Mouse (Mus musculus) liver, embryonic 14.5 days (tissue): ENCODE results near the gene Snrpa1.

ENCODE experiments used
- CTCF ChIP-seq: IDR thresholded peaks from 2 replicates; pipeline ENCODE4 v1.5.1; 2016; ENCODE audit warnings: antibody characterized with exemption, low read depth, control low read depth
- EP300 ChIP-seq: IDR thresholded peaks from 2 replicates; pipeline ENCODE4 v1.6.1; 2016; ENCODE audit warnings: antibody characterized with exemption, low read depth

DNA sequence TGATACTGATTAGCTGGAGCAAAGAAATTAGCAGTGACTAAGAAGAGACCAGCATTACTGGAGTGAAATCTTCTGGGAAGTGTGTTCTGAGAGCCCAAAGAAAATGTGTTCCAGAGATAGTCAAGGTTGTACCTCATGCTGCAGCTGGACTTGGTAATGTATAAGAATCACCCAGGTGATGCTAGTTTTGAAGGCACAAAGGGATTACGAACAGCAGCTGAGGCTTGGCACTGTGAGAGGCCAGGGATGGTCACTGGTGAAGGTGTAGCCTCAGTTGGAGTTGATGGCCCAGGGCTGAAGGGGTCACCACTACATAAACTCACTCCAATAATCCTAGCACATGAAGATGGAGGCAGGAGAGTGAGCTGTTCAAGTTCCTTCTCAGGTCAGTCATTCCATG, at the start of gene Snrpa1:
- TF ChIP-seq CTCF (no peak), EP300 (no peak)
